Mouse (Mus musculus): ENCODE measurements at regions not wholly inside any gene's neighbourhood (a gene's known extent, or its start where the extent isn't known, plus 50 kb on each side); places are given as distances from the start of the nearest gene placed in this dataset.

DNA sequence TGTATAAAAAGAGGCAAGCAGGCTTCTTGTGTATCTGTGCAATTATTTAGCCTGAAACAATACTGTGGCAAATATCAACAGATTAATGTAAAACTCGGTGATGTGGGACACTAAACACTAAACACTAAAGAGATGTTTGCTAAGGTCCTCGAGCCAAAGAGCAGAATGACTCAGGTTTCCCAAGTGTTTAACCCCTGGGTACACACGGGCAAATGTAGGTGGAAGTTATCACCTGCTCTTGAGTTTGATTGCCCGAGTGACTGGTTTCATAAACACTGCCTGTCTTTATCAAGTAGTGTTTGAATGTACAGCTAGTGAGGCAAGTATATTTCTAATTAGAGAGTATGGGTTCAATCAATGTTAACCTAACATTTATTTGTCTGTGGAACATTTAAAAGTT lies 242.5 kb downstream of the Otol1 start:
- TF ChIP-seq CTCF (conservative IDR thresholded peaks at IDR 0.05; ENCODE audit: insufficient read depth, insufficient read length, low read depth, low read length) (no peak), POLR2A (IDR thresholded peaks at IDR 0.05; ENCODE audit: low read depth, low read length) (no peak)

All from kidney, adult 2 months (tissue).